Mouse (Mus musculus) spleen, postnatal 10 days (tissue): Measurements from ENCODE around the gene Olfml2a.
"Not testable (repeated sequence)": the region's sequence is repeated elsewhere in the genome, so short reads cannot be mapped to it uniquely, and the experiment has no call there.

ENCODE experiments used
- DNase-seq, 2 experiments: peaks; one replicate each; pipeline ENCODE4 v3.0.0; 2021 to 2022; ENCODE audit warnings: low spot score in 2 of 2

The Olfml2a gene

GRCm38 (mm10) chr2:38986580-38986979 is 54.8 kb downstream of the Olfml2a start:
- DNase-seq = no peak

GRCm38 (mm10) chr2:38987371-38987770 is 55.6 kb downstream of the Olfml2a start:
- no peak for DNase-seq

GRCm38 (mm10) chr2:38987803-38988510 is 56.2 kb downstream of the Olfml2a start:
- no peak for DNase-seq

GRCm38 (mm10) chr2:38988929-38989328 is 57.2 kb downstream of the Olfml2a start:
- no peak for DNase-seq

GRCm38 (mm10) chr2:38992004-38992403 is 60.2 kb downstream of the Olfml2a start:
- DNase-seq = no peak

GRCm38 (mm10) chr2:38992452-38992851 is 60.7 kb downstream of the Olfml2a start:
- DNase-seq = no peak

GRCm38 (mm10) chr2:38997386-38998374 is 65.9 kb downstream of the Olfml2a start, which contains the start of gene Wdr38:
Wdr38 (plus strand) TSS chr2:38997476.
- DNase-seq = peak; percentile 90 to 91

GRCm38 (mm10) chr2:38999381-38999780 is 67.6 kb downstream of the Olfml2a start:
- DNase-seq = no peak

- no peak for DNase-seq
These were observed 68.3 kb downstream of the Olfml2a start for GRCm38 (mm10) chr2:38999910-39000586.

GRCm38 (mm10) chr2:39000587-39000919 is 68.8 kb downstream of the Olfml2a start:
- DNase-seq = no peak

- no peak for DNase-seq
These were observed 70.1 kb downstream of the Olfml2a start for GRCm38 (mm10) chr2:39001866-39002265.

- no peak for DNase-seq
These were observed 71.3 kb downstream of the Olfml2a start for GRCm38 (mm10) chr2:39003106-39003505.

GRCm38 (mm10) chr2:39003512-39003911 is 71.7 kb downstream of the Olfml2a start:
- no peak for DNase-seq

GRCm38 (mm10) chr2:39004372-39004771 is 72.6 kb downstream of the Olfml2a start:
- DNase-seq = peak; percentile 41 to 44

- peak; percentile 89 to 95 for DNase-seq
These were observed 73.2 kb downstream of the Olfml2a start, which contains the start of gene Arpc5l for GRCm38 (mm10) chr2:39004880-39005435. Arpc5l (plus strand) TSS chr2:39005348.

- peak in 1 of 2 experiments; percentile 82 for DNase-seq
These were observed 73.8 kb downstream of the Olfml2a start, which contains the start of gene Rpl35 for GRCm38 (mm10) chr2:39005574-39006079. Rpl35 (minus strand) TSS chr2:39005624.

- no peak for DNase-seq
These were observed 74.5 kb downstream of the Olfml2a start for GRCm38 (mm10) chr2:39006149-39006730.

GRCm38 (mm10) chr2:39007865-39008264 is 76.1 kb downstream of the Olfml2a start:
- peak; percentile 88 to 94 for DNase-seq

- DNase-seq = no peak
These were observed 76.6 kb downstream of the Olfml2a start for GRCm38 (mm10) chr2:39008350-39008851.

GRCm38 (mm10) chr2:39008954-39009365 is 77.2 kb downstream of the Olfml2a start:
- DNase-seq = peak in 1 of 2 experiments; percentile 84

- not testable (repeated sequence) for DNase-seq
These were observed 78.4 kb downstream of the Olfml2a start for GRCm38 (mm10) chr2:39010144-39010543.
